Mouse (Mus musculus) kidney, adult 11 months (tissue): Measurements from ENCODE around the gene Exoc4.

Experiments used
- DNase-seq: peaks from one replicate; pipeline ENCODE4 v3.0.0; 2022

The Exoc4 gene

DNA sequence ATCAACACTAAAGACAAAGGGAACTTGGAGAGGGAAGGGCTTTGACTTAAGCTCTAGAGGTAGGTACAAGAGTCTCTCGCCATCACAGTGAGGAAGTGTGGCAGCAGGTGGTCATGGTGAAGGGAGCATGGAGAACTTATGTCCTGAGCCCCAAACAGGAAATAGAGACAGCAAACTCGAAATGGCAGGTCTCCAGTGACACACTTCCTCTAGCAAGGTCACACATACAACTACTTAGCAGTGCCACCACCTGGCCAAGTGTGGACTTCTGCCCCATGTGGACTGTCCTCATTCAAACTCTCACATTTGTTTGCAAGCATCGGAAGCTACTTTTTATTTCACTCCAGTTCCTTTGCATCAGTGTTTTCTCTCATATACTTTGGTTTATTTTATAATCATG lies 74.0 kb downstream of the Exoc4 start:
- DNase-seq = no peak

DNA sequence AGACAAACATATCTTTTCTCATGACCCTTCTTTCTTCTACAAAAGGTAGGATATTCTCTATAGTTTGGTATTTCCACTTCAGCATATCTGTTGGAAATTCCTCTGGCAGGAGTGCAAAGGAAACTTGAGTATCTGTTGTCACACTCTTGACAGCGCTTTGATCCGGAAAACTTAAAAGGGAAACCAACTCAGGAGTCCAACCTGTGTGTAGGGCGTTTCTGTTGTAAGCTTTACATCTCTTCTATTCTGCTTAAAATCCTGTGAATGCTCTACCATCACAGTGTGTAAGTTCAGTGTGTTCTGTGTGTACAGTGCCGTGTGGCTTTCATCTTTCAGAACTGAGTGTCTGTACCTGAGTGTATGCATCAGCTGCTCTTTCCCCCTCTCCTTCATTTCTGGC lies 74.5 kb downstream of the Exoc4 start:
- no peak for DNase-seq

- no peak for DNase-seq
Measured at GRCm38 (mm10) chr6:33328326-33328725, 79.4 kb downstream of the Exoc4 start.

DNA sequence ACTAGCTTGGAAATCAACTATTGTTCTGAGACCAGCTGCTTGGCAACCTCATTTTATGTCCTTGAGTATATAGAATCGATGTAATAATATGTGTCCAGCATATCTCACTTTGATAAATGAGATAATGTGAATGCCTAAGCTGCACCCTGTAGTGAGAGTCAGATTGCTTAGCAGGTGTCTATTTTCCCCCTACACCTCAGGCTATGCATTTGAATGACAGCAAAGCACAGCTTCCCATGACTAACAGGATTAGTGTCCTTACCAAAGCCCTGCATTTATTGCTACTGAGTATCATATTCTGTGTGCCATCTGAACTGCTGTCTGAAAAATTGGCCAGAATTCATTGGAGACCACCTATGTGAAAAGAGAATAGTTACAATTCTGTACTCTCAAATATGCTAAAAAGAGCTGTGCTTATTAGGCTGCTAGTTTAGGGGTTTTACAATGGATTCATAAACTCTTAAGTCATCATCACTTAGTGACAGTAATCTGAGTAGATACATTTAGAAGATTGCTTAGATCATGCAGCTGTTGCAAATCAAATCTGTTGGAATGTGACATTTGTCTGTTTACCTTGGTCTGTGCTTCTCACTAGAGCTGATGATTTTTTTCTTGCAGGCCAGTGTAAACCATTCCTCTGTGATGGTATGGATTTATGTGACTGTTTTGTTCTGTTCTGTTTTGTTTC lies 98.3 kb downstream of the Exoc4 start:
- no peak for DNase-seq

DNA sequence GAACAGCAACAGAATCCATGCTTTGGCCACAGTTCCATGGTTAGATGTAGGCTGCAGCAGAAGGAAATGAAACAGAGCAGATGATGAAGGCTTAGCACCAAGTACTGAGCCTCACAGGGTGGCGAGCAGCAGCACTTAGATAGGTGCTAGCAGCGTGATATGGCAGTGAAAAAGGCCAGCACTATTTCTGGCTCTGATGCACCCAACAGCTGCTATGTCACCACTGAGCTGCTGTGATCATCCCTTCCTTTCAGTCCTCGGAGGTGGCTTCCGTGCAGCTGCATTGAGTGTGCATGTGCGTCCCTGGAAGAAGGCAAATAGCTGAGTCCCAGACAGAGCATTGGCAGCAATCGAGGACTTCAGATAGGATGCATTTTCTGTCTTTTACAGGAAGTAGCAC lies 112.7 kb downstream of the Exoc4 start:
- DNase-seq = no peak

- DNase-seq = peak; percentile 38
Measured at GRCm38 (mm10) chr6:33380517-33380916, 131.6 kb downstream of the Exoc4 start.

GRCm38 (mm10) chr6:33382176-33382575 lies 133.3 kb downstream of the Exoc4 start:
- DNase-seq = no peak

DNA sequence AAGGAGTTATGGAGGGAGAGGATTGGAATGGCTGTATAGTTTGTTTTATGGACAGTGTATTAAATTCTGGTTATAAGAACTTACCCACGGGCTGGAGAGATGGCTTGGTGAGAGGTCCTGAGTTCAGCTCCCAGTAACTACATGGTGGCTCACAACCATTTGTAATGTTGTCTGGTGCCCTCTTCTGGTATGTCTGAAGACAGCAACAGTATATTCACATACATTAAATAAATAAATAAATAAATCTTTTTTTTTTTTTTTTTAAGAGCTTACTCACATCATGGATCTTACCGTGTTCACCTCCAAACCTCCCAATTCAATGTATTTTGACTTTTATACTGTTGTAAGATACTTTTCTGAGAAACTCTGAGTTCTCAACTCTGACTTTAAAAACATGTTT lies 143.1 kb downstream of the Exoc4 start:
- no peak for DNase-seq

DNA sequence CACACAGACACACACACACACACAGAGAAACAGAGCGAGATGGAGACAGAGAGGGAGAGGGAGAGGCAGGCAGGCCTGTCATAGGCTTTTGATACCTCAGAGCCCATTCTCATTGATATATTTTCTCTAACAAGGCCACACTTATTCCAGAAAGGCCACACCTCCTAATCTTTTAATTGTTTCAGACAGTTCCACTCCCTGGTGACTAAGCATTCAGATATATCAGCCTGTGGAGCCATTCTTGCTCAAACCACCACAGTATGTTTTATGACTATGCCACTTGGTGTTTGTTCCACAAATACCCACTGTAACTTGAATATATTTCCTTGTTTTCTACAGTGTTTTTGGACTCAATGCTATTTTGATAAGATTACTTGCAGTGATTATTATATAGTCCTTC lies 150.6 kb downstream of the Exoc4 start:
- no peak for DNase-seq

GRCm38 (mm10) chr6:33401161-33401560 lies 152.3 kb downstream of the Exoc4 start:
- DNase-seq = no peak

- no peak for DNase-seq
Measured at GRCm38 (mm10) chr6:33405562-33406275, 156.8 kb downstream of the Exoc4 start.

- no peak for DNase-seq
Measured at GRCm38 (mm10) chr6:33409586-33409985, 160.7 kb downstream of the Exoc4 start.

- DNase-seq = no peak
Measured at GRCm38 (mm10) chr6:33425007-33425406, 176.1 kb downstream of the Exoc4 start.

GRCm38 (mm10) chr6:33431207-33431787 lies 182.4 kb downstream of the Exoc4 start:
- DNase-seq = no peak

DNA sequence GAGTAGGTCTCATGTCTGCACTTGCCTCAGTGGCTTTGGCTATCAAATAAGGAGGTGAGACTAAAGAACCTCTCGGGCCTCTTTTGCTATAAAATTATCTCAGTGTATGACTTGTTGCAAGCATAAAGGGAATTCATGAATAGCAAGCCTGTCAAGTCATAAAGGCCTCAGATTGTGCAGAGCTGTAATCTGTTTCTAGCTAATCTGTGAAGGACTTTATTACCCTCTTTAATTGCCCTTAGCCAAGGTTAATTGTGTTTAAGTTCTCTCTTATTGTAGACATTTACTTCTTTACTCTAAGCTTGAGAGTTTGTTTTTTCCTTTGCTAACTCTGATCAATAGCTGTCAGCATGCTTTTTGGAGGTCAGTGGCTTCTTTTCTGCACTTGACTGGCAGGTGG lies 191.6 kb downstream of the Exoc4 start:
- no peak for DNase-seq

- no peak for DNase-seq
Measured at GRCm38 (mm10) chr6:33453810-33454209, 204.9 kb downstream of the Exoc4 start.

- DNase-seq = no peak
Measured at GRCm38 (mm10) chr6:33454354-33454753, 205.5 kb downstream of the Exoc4 start.

DNA sequence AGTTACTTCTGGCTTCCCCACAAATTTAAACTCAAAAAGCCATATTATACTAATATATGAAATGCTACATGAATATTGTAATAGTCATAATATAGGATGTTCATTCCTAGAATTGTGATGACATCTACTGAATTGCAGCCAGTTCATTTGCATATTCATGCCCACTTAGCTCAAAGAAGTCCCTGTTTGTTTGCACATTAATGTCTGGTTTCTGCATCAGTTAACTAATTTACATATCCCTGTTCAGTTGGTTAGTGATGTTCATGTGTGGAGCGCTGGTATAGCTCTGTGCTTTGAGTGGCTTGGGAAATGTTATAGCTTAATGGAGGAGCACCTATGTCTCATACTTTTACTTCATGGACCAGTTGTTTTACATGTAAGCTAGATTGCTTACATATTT lies 206.4 kb downstream of the Exoc4 start:
- DNase-seq = no peak

DNA sequence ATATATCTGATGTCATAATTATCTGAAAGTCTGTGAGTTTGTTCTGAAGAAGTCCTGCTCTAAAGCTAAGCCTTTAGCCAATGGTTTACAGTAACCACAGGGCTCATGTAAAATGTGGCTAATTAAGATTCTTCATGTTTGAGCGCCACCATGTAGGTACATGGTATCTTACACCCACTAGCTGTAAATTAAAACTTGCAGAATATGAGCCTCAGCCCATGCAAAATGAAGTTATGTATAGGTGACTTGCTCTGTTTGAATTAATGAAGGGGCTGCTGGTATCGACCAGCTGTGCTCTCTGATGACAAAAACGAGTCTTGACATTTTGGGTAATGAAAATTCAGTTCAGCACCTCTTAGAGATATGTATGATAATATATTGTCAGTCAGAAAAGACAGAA lies 216.0 kb downstream of the Exoc4 start:
- no peak for DNase-seq

- DNase-seq = no peak
Measured at GRCm38 (mm10) chr6:33465392-33465791, 216.5 kb downstream of the Exoc4 start.

DNA sequence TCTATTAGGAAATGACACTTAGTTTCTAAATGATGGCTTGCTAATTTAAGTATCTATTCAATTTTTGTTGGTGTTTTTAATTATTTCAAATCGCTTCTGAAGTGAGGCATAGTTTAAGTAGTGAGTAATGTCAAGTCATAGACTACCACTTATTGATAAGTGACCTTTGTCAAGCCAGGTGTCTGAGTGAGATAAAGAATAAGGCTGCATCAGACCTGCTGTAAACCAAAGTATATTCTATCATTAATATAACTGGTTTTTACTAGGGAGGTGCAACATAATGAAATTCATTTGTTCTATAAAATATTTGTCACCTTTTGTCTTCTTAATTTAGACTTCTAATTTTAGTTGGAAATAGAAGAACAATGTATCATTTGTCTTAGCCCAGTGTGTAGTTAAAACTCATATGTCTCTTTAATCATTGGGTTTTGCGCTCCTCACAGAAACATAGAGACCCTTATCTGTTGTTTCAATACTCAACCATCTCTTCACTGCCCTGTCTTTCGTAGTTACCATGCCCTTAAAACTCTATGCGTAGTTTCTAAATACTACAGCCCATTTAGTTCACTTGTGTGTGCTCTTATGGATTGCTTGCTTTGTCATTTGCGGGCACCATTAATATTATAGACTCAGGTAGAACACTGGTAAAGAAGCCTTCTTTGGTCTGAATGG lies 217.4 kb downstream of the Exoc4 start:
- DNase-seq = no peak

DNA sequence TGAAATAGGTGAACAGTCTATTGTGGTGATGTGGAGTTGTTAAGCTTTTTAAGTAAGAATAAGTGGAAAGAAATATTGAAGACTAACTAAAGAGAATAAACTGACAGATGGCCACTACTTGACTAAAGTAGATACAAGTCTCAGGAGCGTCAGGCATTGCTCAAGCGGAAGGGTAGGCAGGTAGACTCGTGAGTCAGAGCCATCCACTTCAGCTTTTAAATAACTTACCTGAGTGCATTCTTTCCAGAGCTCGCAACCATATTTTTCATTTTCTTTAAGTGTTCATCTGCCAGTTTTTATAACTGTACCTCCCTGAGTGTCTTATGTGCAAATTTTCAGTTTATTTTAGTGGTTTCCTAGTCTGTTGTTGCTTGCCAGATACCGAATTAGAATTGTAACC lies 219.6 kb downstream of the Exoc4 start:
- no peak for DNase-seq

- no peak for DNase-seq
Measured at GRCm38 (mm10) chr6:33476134-33476533, 227.2 kb downstream of the Exoc4 start.

GRCm38 (mm10) chr6:33484568-33484967 lies 235.7 kb downstream of the Exoc4 start:
- no peak for DNase-seq
